Mouse (Mus musculus): ENCODE measurements around the gene Aktip. TPM values are rescaled to one million over a fixed set of nuclear protein-coding genes. Genes with fewer than 3 reads are reported as not detected.
A peak's percentile ranks its signal among the peaks of the same experiment; 100 is the strongest.

The Aktip gene
- polyA plus RNA-seq, 1 experiment from 2014 or later = 96.4 TPM

GRCm38 (mm10) chr8:91176176-91176575 is 23.6 kb downstream of the Aktip start:
- H3K27ac ChIP-seq (ENCODE audit: low read depth, low read length) = no peak overlapping the region
- peaks cover 5% of the 10 kb centered on the region; the same call in 1 of the 2 replicates for H3K4me1 ChIP-seq (ENCODE audit: control insufficient read depth, insufficient read depth, low read length)
- 77% methylated on average over 14 of the region's 14 CpGs for WGBS
- no peak overlapping the region for H3K4me3 ChIP-seq (ENCODE audit: low read depth, low read length)
- H3K9me3 ChIP-seq (ENCODE audit: control insufficient read depth, low read length) = no peaks in the 10 kb centered on the region
- DNase-seq (ENCODE audit: low spot score, missing footprints) = no peak
- H3K9ac ChIP-seq (ENCODE audit: low read length) = no peak overlapping the region
- H3K4me2 ChIP-seq = no peak overlapping the region
- ATAC-seq (ENCODE audit: low FRiP score) = no peak
- no peaks in the 10 kb centered on the region for H3K36me3 ChIP-seq (ENCODE audit: control insufficient read depth, insufficient read depth, low read length)
- H3K27me3 ChIP-seq (ENCODE audit: control insufficient read depth, insufficient read depth, low read length) = no peaks in the 10 kb centered on the region

- Histone ChIP-seq H3K27ac (ENCODE audit: low read depth, low read length) (no peak overlapping the region; the same call in 1 of the 2 replicates), H3K4me1 (ENCODE audit: control insufficient read depth, insufficient read depth, low read length) (peaks cover 16% of the 10 kb centered on the region), H3K9ac (ENCODE audit: low read length) (no peak overlapping the region), H3K27me3 (ENCODE audit: control insufficient read depth, insufficient read depth, low read length) (no peaks in the 10 kb centered on the region), H3K36me3 (ENCODE audit: control insufficient read depth, insufficient read depth, low read length) (no peaks in the 10 kb centered on the region), H3K4me3 (ENCODE audit: low read depth, low read length) (no peak overlapping the region), H3K4me2 (no peak overlapping the region), H3K9me3 (ENCODE audit: control insufficient read depth, low read length) (no peaks in the 10 kb centered on the region)
- WGBS = 65% methylated on average over 13 of the region's 13 CpGs
- DNase-seq (ENCODE audit: low spot score, missing footprints) = no peak
- ATAC-seq (ENCODE audit: low FRiP score) = peak; percentile 65
Observed at GRCm38 (mm10) chr8:91171605-91172004, 28.2 kb downstream of the Aktip start.

- peak; percentile 73; the same call in 1 of the 2 replicates for ATAC-seq (ENCODE audit: low FRiP score)
- H3K9ac ChIP-seq (ENCODE audit: low read length) = peak overlapping the region; percentile 27; the same call in 1 of the 2 replicates
- 24% methylated on average over 14 of the region's 14 CpGs for WGBS
- no peaks in the 10 kb centered on the region for H3K36me3 ChIP-seq (ENCODE audit: control insufficient read depth, insufficient read depth, low read length)
- H3K4me2 ChIP-seq = peak overlapping the region; percentile 41
- peak; percentile 91 for DNase-seq (ENCODE audit: low spot score, missing footprints)
- H3K4me3 ChIP-seq (ENCODE audit: low read depth, low read length) = peak overlapping the region; percentile 18
- H3K27me3 ChIP-seq (ENCODE audit: control insufficient read depth, insufficient read depth, low read length) = no peaks in the 10 kb centered on the region
- H3K9me3 ChIP-seq (ENCODE audit: control insufficient read depth, low read length) = no peaks in the 10 kb centered on the region
- peaks cover 16% of the 10 kb centered on the region for H3K4me1 ChIP-seq (ENCODE audit: control insufficient read depth, insufficient read depth, low read length)
- no peak overlapping the region for H3K27ac ChIP-seq (ENCODE audit: low read depth, low read length)
Observed at GRCm38 (mm10) chr8:91170914-91171313, 28.9 kb downstream of the Aktip start.

DNA sequence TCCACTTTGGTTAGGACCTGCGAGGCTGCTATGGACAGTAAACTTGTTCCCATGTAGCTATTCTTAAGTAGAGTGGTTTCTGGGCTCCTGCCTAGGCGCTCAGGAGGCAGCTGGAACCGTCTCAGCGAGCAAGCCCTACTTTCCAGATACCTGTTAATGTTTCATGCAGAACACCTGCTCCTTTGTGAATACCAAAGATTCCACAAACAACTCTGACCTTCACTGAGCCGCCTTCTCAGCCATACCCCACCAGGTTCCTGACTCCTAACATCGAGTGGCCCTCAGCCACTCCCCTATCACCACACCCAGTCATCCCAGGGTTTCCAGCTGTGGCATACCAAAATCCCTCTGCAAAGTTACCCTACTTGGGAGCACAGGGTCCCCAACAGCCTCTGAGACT is 29.6 kb downstream of the Aktip start:
- Histone ChIP-seq H3K4me1 (ENCODE audit: control insufficient read depth, insufficient read depth, low read length) (peaks cover 16% of the 10 kb centered on the region), H3K9ac (ENCODE audit: low read length) (no peak overlapping the region), H3K27ac (ENCODE audit: low read depth, low read length) (no peak overlapping the region), H3K4me3 (ENCODE audit: low read depth, low read length) (no peak overlapping the region), H3K4me2 (no peak overlapping the region), H3K27me3 (ENCODE audit: control insufficient read depth, insufficient read depth, low read length) (no peaks in the 10 kb centered on the region), H3K36me3 (ENCODE audit: control insufficient read depth, insufficient read depth, low read length) (no peaks in the 10 kb centered on the region), H3K9me3 (ENCODE audit: control insufficient read depth, low read length) (no peaks in the 10 kb centered on the region)
- no peak for DNase-seq (ENCODE audit: low spot score, missing footprints)
- ATAC-seq (ENCODE audit: low FRiP score) = no peak
- 82% methylated on average over 6 of the region's 6 CpGs for WGBS

GRCm38 (mm10) chr8:91159959-91160800 is 39.6 kb downstream of the Aktip start:
- DNase-seq (ENCODE audit: low spot score, missing footprints) = no peak
- H3K4me3 ChIP-seq (ENCODE audit: low read depth, low read length) = no peak overlapping the region
- no peak for ATAC-seq (ENCODE audit: low FRiP score)
- H3K4me2 ChIP-seq = no peak overlapping the region
- no peak overlapping the region for H3K27ac ChIP-seq (ENCODE audit: low read depth, low read length)
- no peaks in the 10 kb centered on the region for H3K27me3 ChIP-seq (ENCODE audit: control insufficient read depth, insufficient read depth, low read length)
- no peak overlapping the region for H3K9ac ChIP-seq (ENCODE audit: low read length)
- H3K4me1 ChIP-seq (ENCODE audit: control insufficient read depth, insufficient read depth, low read length) = peaks cover 7% of the 10 kb centered on the region
- no peaks in the 10 kb centered on the region for H3K9me3 ChIP-seq (ENCODE audit: control insufficient read depth, low read length)
- WGBS = 40% methylated on average over 15 of the region's 15 CpGs
- no peaks in the 10 kb centered on the region for H3K36me3 ChIP-seq (ENCODE audit: control insufficient read depth, insufficient read depth, low read length)

- Histone ChIP-seq H3K36me3 (ENCODE audit: control insufficient read depth, insufficient read depth, low read length) (no peaks in the 10 kb centered on the region), H3K4me2 (no peak overlapping the region), H3K27ac (ENCODE audit: low read depth, low read length) (no peak overlapping the region), H3K27me3 (ENCODE audit: control insufficient read depth, insufficient read depth, low read length) (no peaks in the 10 kb centered on the region), H3K9me3 (ENCODE audit: control insufficient read depth, low read length) (no peaks in the 10 kb centered on the region), H3K9ac (ENCODE audit: low read length) (no peak overlapping the region), H3K4me1 (ENCODE audit: control insufficient read depth, insufficient read depth, low read length) (peaks cover 7% of the 10 kb centered on the region), H3K4me3 (ENCODE audit: low read depth, low read length) (no peak overlapping the region)
- no peak for ATAC-seq (ENCODE audit: low FRiP score)
- DNase-seq (ENCODE audit: low spot score, missing footprints) = no peak
- 96% methylated on average over 10 of the region's 10 CpGs for WGBS
Observed at GRCm38 (mm10) chr8:91158617-91159016, 41.2 kb downstream of the Aktip start.

GRCm38 (mm10) chr8:91154564-91154963 is 45.2 kb downstream of the Aktip start:
- 41% methylated on average over 5 of the region's 6 CpGs for WGBS
- no peaks in the 10 kb centered on the region for H3K27me3 ChIP-seq (ENCODE audit: control insufficient read depth, insufficient read depth, low read length)
- no peaks in the 10 kb centered on the region for H3K9me3 ChIP-seq (ENCODE audit: control insufficient read depth, low read length)
- H3K27ac ChIP-seq (ENCODE audit: low read depth, low read length) = no peak overlapping the region
- H3K4me1 ChIP-seq (ENCODE audit: control insufficient read depth, insufficient read depth, low read length) = peaks cover under 1% of the 10 kb centered on the region
- ATAC-seq (ENCODE audit: low FRiP score) (no peak), DNase-seq (ENCODE audit: low spot score, missing footprints) (no peak)
- H3K36me3 ChIP-seq (ENCODE audit: control insufficient read depth, insufficient read depth, low read length) = no peaks in the 10 kb centered on the region
- no peak overlapping the region for H3K4me3 ChIP-seq (ENCODE audit: low read depth, low read length)
- no peak overlapping the region for H3K9ac ChIP-seq (ENCODE audit: low read length)
- H3K4me2 ChIP-seq = no peak overlapping the region

- no peaks in the 10 kb centered on the region for H3K36me3 ChIP-seq (ENCODE audit: control insufficient read depth, insufficient read depth, low read length)
- WGBS = 74% methylated on average over 3 of the region's 3 CpGs
- no peak overlapping the region for H3K4me3 ChIP-seq (ENCODE audit: low read depth, low read length)
- H3K9ac ChIP-seq (ENCODE audit: low read length) = no peak overlapping the region
- H3K4me2 ChIP-seq = no peak overlapping the region
- ATAC-seq (ENCODE audit: low FRiP score) (no peak), DNase-seq (ENCODE audit: low spot score, missing footprints) (no peak)
- H3K27ac ChIP-seq (ENCODE audit: low read depth, low read length) = no peak overlapping the region
- H3K4me1 ChIP-seq (ENCODE audit: control insufficient read depth, insufficient read depth, low read length) = no peaks in the 10 kb centered on the region
- no peaks in the 10 kb centered on the region for H3K9me3 ChIP-seq (ENCODE audit: control insufficient read depth, low read length)
- no peaks in the 10 kb centered on the region for H3K27me3 ChIP-seq (ENCODE audit: control insufficient read depth, insufficient read depth, low read length)
Observed at GRCm38 (mm10) chr8:91153831-91154230, 45.9 kb downstream of the Aktip start.

DNA sequence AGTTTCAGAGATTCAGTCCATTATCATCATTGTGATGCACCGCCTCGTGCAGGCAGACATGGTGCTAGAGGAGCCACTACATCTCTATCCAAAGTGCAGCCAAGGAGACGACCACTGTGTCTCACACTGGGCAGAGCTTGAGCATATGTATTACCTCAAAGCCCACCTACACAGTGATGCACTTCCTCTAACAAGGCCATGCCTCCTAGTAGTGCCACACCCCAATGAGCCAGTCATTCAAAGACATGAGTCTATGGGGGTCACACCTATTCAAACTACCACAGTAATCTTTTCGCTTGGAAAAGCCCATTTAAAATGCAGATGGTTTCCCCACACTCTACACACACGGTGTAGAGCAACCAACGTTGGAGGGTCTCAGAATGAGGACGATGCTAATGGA is 48.2 kb downstream of the Aktip start:
- ATAC-seq (ENCODE audit: low FRiP score) (no peak), DNase-seq (ENCODE audit: low spot score, missing footprints) (no peak)
- no peak overlapping the region for H3K4me2 ChIP-seq
- H3K9me3 ChIP-seq (ENCODE audit: control insufficient read depth, low read length) = no peaks in the 10 kb centered on the region
- H3K27ac ChIP-seq (ENCODE audit: low read depth, low read length) = no peak overlapping the region
- no peak overlapping the region for H3K9ac ChIP-seq (ENCODE audit: low read length)
- H3K36me3 ChIP-seq (ENCODE audit: control insufficient read depth, insufficient read depth, low read length) = no peaks in the 10 kb centered on the region
- 90% methylated on average over 7 of the region's 7 CpGs for whole genome bisulfite sequencing
- no peaks in the 10 kb centered on the region for H3K4me1 ChIP-seq (ENCODE audit: control insufficient read depth, insufficient read depth, low read length)
- H3K4me3 ChIP-seq (ENCODE audit: low read depth, low read length) = no peak overlapping the region
- no peaks in the 10 kb centered on the region for H3K27me3 ChIP-seq (ENCODE audit: control insufficient read depth, insufficient read depth, low read length)
